Mouse (Mus musculus) E14TG2a.4 (cell line): ENCODE measurements around the gene Gm45062.

ENCODE experiments used
- CTCF ChIP-seq: conservative IDR thresholded peaks from 2 replicates; pipeline ENCODE4 v1.5.1; 2014; ENCODE audit warnings: low read length
- NANOG ChIP-seq: IDR thresholded peaks from 2 replicates; pipeline ENCODE4 v1.6.1; 2014; ENCODE audit warnings: borderline replicate concordance, low read length, mixed read lengths
- POU5F1 ChIP-seq: IDR thresholded peaks from 2 replicates; pipeline ENCODE4 v1.6.1; 2014; ENCODE audit warnings: low read length, borderline replicate concordance

- TF ChIP-seq CTCF: no peak
- TF ChIP-seq NANOG: no peak
- no peak for TF ChIP-seq POU5F1
Measured at GRCm38 (mm10) chr6:8364033-8364756, 104.9 kb downstream of the Gm45062 start.
